Mouse (Mus musculus): ENCODE data around the gene St3gal4. TPM values are rescaled to one million over a fixed set of nuclear protein-coding genes. Genes with fewer than 3 reads are reported as not detected.

The St3gal4 gene
- total and polyA plus RNA-seq, 3 experiments, result 6.2 to 9.3 (median 8.8) TPM

GRCm38 (mm10) chr9:35116391-35117381 lies 2.4 kb downstream of the St3gal4 start (continued):
- no peak for TF ChIP-seq TBP (conservative IDR thresholded peaks at IDR 0.05; ENCODE audit: low read depth, low read length)

- Histone ChIP-seq H3K4me2 (ENCODE audit: insufficient read depth, low read depth, poor library complexity, severe bottlenecking) (peak overlapping the region; percentile 75; the same call in 1 of the 2 replicates), H3K79me2 (replicated peaks; ENCODE audit: control insufficient read depth, extremely low read depth, insufficient read depth, poor library complexity, severe bottlenecking) (no peaks in the 10 kb centered on the region), H3K27ac (ENCODE audit: insufficient read depth, low read depth) (no peak overlapping the region), H3K9ac (ENCODE audit: insufficient read depth, low read depth) (no peak overlapping the region), H3K4me1 (ENCODE audit: control insufficient read depth in 1 of 2, insufficient read depth in 2 of 2) (peaks cover 0 to 20% of the 10 kb centered on the region in 2 experiments; a peak in 2 of 4 replicates), H3K36me3 (replicated peaks in 1 of 2; ENCODE audit: control insufficient read depth in 1 of 2, insufficient read depth in 1 of 2, low read length in 1 of 2) (peaks cover 0 to 13% of the 10 kb centered on the region in 2 experiments), H3K4me3 (replicated peaks in 1 of 3; ENCODE audit: low read depth in 2 of 3, low read length in 2 of 3, poor library complexity in 1 of 3) (peak overlapping the region in 2 of 3 experiments; percentile 47 to 61), H3K27me3 (replicated peaks) (no peaks in the 10 kb centered on the region), H3K9me3 (replicated peaks; ENCODE audit: low read length) (no peaks in the 10 kb centered on the region)
- in situ Hi-C loops (cut with MboI; ENCODE audit: low pct_ligation_motif_present, low pct_unique_long_range_greater_than_20kb, low sequenced_read_pairs), result loop anchor here (5.0 kb wide), 1 partner anchor 74 kb away; no protein-coding TSS in a partner anchor
- DNase-seq (ENCODE audit: extremely low read depth), result no peak
- dilution Hi-C loops (cut with MboI; ENCODE audit: extremely low pct_ligation_motif_present, extremely low pct_unique_long_range_greater_than_20kb, low sequenced_read_pairs), result no loop called here
- TF ChIP-seq USF2 (conservative IDR thresholded peaks at IDR 0.05; ENCODE audit: low read depth, low read length) (no peak), CTCF (conservative IDR thresholded peaks at IDR 0.05 in 1 of 2, IDR thresholded peaks at IDR 0.05 in 1 of 2; ENCODE audit: low read depth in 2 of 2, low read length in 2 of 2) (no peak), HCFC1 (IDR thresholded peaks at IDR 0.05; ENCODE audit: low read depth, low read length) (no peak), MAZ (IDR thresholded peaks at IDR 0.05; ENCODE audit: low read depth, low read length) (no peak), ETS1 (conservative IDR thresholded peaks at IDR 0.05; ENCODE audit: low read depth, low read length) (no peak), CHD1 (IDR thresholded peaks at IDR 0.05; ENCODE audit: low read depth, low read length) (no peak), POLR2AphosphoS2 (IDR thresholded peaks at IDR 0.05; ENCODE audit: low read depth, low read length) (no peak), IRF4 (IDR thresholded peaks at IDR 0.05; ENCODE audit: low read depth, low read length) (no peak), POLR2A (IDR thresholded peaks at IDR 0.05; ENCODE audit: low read depth, low read length) (no peak), MAFK (IDR thresholded peaks at IDR 0.05; ENCODE audit: insufficient replicate concordance, low read length) (no peak), ZC3H11A (IDR thresholded peaks at IDR 0.05; ENCODE audit: low read depth, low read length) (no peak), MAX (IDR thresholded peaks at IDR 0.05; ENCODE audit: low read length) (no peak), RCOR1 (conservative IDR thresholded peaks at IDR 0.05; ENCODE audit: low read depth, low read length) (no peak), UBTF (IDR thresholded peaks at IDR 0.05; ENCODE audit: low read depth, low read length) (no peak), USF1 (IDR thresholded peaks at IDR 0.05; ENCODE audit: low read depth, low read length) (no peak), E2F4 (IDR thresholded peaks at IDR 0.05; ENCODE audit: insufficient replicate concordance, low read depth, low read length) (no peak), MEF2A (IDR thresholded peaks at IDR 0.05; ENCODE audit: borderline replicate concordance, low read depth, low read length) (no peak), ELF1 (IDR thresholded peaks at IDR 0.05; ENCODE audit: low read depth, low read length) (no peak), RAD21 (IDR thresholded peaks at IDR 0.05; ENCODE audit: low read depth, low read length) (no peak)
These were observed 3.3 kb downstream of the St3gal4 start for GRCm38 (mm10) chr9:35115804-35116203.
